Mouse (Mus musculus) hematopoietic stem cell, adult 5-6 weeks (primary cell): ENCODE results near the gene Grn. TPM values are rescaled to one million over a fixed set of nuclear protein-coding genes. Genes with fewer than 3 reads are reported as not detected.
A peak's percentile ranks its signal among the peaks of the same experiment; 100 is the strongest.

Experiments used
- ATAC-seq, 2 experiments: fragments of 125-278 bp in 1 of 2; replicated peaks in 1 of 2; 2 replicates each; pipeline ENCODE4 v1.8.0; 2016 to 2017; ENCODE audit warnings: inconsistent platforms in 2 of 2, mild to moderate bottlenecking in 2 of 2, moderate number of reproducible peaks in 2 of 2, low read depth in 1 of 2, moderate TSS enrichment in 1 of 2; ENCODE audit not compliant: low FRiP score in 2 of 2, poor library complexity in 2 of 2, severe bottlenecking in 2 of 2, insufficient read depth in 1 of 2, low TSS enrichment in 1 of 2
- total RNA-seq: library from RNA; stranded (forward); fragments of 172-1452, 232-1000 nt; gene quantifications from 2 replicates; pipeline ENCODE4 v1.2.3, GENCODE M21; 2017

Grn gene
- total RNA-seq, 1 experiment from 2014 or later: 28.1 TPM

DNA sequence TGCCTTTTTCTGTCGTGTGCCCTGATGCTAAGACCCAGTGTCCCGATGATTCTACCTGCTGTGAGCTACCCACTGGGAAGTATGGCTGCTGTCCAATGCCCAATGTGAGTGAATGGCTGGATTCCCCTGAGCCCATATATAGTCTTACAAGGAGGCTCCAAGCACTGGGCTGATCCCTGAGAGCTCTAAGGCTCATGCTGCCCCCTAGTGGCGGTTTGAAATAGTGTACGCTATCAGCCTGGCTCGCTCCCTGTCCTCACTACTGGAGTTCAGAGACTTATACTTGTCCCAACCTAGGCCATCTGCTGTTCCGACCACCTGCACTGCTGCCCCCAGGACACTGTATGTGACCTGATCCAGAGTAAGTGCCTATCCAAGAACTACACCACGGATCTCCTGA, 4.3 kb downstream of the Grn start:
- 0 out of 4 replicates have a peak, but pooled peaks of 1 of the 2 experiments have one; percentile 29 for ATAC-seq

DNA sequence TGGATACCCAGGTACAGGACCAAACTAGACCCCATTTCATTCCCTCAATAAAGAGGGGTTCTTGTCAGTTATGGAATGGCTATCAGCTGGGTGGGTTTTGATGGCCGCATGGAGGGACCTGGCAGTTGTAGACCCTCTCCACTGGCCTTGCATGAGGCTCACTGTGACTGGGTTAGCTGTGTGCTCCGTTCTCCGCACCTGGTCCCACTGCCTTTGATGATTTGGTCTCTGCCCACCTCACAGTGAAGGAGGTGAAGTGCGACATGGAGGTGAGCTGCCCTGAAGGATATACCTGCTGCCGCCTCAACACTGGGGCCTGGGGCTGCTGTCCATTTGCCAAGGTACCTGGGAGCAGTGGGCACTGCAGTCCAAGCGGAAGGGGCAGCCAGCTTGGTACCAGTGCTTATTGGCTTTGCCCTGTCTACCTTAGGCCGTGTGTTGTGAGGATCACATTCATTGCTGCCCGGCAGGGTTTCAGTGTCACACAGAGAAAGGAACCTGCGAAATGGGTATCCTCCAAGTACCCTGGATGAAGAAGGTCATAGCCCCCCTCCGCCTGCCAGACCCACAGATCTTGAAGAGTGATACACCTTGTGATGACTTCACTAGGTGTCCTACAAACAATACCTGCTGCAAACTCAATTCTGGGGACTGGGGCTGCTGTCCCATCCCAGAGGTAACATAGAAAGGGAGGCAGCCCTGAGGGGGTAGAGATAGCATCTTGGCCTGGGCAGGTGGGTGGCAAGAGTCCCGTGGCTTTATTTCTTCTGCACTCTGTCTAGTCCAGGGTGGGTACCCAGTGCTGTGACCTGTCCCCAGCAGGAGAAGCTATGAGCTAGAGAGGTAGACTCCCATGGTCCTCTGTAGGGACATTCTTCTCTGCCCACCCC, 4.9 kb downstream of the Grn start:
- no peak for ATAC-seq

DNA sequence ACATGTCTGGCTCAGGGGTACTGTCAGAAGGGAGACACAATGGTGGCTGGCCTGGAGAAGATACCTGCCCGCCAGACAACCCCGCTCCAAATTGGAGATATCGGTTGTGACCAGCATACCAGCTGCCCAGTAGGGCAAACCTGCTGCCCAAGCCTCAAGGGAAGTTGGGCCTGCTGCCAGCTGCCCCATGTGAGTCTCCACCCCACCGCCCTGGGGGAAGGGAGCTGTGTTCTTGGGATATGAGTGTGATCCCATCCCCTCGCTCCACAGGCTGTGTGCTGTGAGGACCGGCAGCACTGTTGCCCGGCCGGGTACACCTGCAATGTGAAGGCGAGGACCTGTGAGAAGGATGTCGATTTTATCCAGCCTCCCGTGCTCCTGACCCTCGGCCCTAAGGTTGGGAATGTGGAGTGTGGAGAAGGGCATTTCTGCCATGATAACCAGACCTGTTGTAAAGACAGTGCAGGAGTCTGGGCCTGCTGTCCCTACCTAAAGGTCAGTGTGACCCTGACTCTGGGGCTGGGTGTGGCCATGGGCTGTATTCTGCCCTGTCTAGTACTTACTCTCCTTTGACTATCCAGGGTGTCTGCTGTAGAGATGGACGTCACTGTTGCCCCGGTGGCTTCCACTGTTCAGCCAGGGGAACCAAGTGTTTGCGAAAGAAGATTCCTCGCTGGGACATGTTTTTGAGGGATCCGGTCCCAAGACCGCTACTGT, 5.8 kb downstream of the Grn start:
- no peak for ATAC-seq

DNA sequence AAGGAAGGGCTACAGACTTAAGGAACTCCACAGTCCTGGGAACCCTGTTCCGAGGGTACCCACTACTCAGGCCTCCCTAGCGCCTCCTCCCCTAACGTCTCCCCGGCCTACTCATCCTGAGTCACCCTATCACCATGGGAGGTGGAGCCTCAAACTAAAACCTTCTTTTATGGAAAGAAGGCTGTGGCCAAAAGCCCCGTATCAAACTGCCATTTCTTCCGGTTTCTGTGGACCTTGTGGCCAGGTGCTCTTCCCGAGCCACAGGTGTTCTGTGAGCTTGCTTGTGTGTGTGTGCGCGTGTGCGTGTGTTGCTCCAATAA, 6.3 kb downstream of the Grn start:
- ATAC-seq: no peak

DNA sequence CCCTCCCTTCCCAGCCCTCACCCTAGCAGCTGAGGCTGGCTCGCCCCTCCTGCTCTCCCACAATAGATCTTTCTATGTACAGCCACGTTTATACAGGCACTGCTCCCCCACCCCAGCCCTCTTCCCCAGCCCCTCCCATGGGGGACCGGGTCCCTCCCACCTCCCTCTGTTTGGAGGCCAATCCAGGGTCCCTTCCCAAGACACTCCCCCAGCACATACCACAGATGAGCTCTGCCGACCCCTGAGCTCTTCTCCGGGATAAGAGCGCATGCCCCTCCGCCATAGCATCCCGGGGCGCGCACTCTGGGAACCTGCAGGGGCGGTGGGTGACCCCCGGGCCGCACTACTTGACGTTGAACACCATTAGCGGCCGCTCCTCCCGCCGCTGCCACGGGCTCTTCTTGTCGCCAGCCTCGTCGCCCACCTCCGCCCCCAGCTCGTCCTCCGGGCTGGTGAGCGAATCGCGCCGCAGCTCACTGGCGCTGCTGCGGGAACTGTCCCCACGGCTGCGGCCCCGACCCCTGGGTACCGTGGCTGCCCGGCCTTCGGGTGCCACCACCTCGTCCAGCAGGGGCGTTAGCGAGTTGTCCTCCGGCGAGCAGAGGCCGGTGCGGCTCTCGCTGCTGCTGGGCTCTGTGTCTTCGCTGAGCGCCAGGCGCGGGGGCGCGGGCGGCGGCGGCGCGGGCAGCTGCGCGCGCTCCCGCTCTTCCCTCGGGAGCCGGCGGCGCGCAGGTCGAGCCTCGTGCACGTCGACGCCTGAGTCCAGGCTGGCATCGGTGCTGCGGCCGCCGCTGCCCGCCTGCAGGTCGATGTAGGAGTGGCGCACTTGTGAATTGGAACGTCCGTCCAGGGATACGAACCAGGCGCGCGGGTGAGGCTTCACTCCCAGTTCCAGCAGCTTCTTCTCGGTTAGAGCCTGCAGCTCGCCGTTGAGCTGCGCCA, 7.3 kb downstream of the Grn start:
- no peak for ATAC-seq

DNA sequence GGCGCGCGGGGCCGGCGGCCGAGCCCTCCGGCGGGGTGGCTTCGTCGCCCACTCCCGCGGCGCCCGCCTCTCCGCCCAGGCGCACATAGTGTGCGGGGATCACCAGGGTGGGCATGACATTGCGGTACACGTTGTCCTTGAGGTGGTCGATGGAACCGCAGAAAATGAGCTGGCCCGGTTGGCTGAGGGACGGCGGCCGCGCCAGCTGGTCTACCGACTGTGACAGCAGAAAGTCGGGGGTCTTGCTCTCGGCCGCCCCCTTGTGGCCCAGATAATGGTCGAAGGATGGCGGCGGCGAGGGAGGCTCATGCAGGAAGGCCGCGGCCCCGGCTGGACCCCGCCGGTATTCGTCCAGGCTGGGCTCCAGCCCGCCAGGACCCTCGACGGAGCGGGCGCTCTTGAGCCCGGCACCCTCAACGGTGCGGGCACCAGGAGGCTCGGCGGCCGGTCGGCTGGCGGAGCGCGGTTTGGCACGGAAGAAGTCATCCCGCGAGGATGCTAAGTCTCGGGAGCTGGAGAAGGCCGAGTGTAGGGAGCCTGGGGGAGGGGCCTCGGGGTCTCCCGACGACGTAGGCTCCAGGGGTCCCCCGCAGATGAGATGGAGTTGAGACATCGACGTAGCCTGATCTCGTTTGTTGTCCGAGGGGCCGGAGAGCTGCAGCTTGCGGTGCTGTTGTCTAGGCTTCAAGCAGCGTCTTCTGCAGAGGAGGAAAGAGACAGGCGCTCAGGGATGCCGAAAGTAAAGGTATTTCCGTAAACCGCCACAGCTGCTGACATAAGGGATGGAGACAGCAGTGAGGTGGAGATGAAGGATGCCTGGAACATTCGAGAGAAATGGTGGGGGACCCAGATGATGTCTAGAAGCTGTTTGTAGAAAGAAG, 8.3 kb downstream of the Grn start:
- peak; percentile 24 to 57; a peak in 2 of 4 replicates for ATAC-seq

DNA sequence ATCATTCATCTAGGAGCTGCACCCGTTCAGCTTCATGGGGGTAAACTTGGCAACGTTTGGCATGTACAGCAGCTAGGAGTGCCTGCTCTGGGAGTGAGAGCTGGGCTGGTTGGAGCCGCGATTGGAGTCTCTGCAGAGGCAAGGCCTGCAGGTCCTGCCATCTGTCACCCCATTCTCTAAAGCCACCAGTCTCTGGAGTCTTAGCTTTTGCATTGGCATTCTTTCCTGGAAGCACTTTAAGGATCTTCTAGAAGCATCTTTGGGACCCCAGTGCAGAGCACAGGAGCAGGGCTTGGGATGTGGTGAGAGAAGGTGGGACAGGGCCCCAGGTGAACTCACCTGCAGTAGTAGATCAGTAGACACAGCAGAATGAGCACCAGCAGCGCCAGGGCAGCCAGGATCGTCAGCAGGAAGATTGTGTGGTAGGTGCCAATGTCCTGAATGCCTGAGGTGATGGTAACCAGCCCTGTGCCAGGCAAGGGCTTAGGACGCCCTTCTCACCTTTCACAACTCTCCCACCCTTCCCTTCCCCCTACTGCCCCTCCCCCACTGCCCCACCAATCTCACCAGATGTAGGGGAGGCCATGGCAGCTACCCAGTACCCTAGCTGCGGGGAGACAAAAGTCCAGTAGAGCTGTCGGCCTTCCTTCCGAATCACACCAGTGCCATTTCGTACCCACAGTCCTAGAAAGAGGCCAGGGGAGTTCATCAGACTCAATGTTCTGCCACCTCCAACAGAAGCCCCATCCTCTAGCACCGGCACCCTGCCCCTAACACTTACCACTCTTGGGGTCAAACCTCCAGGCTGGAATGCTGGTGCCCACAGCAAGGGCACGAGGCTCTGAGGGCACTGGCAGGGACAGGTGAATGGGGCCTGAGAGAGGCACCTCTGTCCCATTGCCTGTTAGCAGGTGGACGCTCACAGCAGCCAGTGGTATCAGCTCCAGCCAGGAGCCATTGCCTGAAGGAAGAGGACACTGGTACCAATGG, 9.3 kb downstream of the Grn start:
- no peak for ATAC-seq

DNA sequence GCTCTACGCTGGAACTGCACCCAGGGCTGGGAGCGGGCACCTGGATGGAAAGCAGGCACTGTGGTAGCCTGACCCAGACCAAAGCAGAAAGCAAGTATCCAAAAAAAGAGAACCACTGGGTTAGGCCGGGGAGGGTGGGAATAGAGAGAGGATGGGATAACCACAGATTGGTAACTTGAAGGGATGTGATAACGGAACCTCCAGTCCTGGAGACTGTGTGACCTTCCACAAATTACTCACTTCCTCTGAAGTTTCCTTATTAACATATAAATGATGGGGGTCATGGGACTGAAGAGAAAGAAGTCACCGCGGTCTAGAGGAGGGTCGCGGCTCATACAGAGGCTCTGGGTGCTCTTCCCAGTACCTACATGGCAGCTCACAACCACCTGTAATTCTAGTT, 10.1 kb downstream of the Grn start:
- ATAC-seq: no peak

DNA sequence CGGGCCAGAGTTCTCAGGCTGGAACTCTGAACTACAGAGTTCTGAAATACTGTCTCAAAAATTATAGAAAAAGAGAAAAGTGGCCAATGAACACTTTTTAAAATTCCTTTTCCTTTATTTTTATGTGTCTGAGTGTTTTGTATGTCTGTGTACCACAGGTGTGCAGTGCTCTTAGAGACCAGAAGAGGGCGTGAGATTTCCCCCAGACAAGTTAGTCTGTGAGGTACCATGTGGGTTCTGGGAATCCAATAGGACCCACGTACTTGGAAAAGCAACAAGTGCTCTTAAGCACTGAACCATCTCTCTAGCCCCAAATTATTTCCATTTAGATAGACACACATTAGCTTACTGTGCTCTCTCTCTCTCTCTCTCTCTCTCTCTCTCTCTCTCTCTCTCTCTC, 11.3 kb downstream of the Grn start:
- no peak for ATAC-seq

DNA sequence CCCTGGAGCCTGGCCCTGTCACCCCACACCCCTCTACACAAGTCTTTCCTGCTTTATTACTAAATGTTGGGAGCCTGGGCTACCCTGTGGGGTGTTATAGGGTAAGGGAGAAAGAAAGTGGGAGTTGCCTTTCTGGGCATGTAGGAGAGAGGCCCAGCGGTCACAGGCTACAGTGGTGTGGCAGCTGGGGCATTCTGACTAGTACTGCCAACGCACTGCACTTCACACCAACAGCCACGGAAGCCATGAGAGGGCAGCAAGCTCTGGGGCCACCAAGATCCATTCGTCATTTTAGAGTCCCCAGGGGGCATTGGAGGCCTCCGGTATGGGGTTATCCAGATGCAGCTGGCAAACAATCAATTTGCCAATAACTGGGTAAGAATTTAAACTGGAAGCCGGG, 12.0 kb downstream of the Grn start:
- no peak for ATAC-seq

DNA sequence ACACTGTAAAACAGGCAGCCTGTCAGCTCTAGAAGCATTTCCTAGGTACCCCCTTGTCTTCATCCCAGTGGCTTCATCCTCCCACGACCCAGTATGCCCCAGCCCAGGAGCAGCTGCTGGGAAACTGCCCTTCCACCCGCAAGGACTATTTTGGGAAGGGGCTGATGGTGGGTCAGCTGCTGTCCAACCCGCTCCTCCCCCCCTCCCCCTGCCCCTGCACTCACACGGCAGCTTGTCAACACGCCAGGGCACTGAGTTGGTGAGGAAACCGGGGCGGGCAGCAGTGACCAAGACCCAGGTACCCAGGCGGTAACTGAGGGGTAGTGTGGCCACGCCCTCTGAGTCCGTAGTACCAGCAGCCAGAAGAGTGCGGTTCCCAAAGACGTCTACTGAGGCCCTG, 13.6 kb downstream of the Grn start:
- ATAC-seq: no peak

DNA sequence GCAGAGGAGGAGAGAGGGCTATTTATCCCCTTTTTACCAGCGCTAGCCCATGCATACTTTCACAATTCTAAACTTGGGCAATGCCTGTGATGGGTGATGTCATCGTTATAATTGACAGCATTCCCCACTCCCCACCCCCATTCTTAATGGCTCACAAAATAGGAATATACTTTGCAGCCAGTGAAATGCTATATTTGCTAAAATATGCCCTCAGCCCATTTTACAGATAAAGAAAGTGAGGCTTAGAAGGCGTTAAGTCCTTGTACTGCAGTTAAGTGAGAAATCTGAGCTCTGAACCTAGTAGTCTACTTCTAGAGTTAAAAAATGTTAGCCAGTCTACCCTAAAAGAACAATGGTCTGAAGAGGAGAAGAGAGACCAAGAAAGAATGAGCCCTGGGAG, 14.2 kb downstream of the Grn start:
- ATAC-seq: no peak

DNA sequence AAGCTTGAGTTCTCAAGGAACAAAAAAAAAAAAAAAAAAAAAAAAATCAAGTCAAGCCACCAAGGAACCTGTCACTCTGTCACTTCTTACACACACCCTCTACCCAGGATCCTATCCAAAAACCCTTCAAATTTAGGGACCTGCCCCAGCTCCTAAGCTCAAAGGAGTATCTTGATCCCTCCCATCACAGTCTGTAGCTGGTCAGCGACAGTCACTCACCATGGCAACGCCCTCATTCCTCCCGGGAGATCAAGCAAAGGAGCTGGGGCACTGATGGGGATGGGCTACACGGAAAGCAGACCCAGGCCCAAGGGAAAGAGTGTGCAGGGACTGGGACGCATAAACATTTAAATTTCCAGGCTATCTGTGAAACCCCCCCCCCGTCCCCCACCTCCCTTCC, 14.7 kb downstream of the Grn start:
- ATAC-seq: no peak

DNA sequence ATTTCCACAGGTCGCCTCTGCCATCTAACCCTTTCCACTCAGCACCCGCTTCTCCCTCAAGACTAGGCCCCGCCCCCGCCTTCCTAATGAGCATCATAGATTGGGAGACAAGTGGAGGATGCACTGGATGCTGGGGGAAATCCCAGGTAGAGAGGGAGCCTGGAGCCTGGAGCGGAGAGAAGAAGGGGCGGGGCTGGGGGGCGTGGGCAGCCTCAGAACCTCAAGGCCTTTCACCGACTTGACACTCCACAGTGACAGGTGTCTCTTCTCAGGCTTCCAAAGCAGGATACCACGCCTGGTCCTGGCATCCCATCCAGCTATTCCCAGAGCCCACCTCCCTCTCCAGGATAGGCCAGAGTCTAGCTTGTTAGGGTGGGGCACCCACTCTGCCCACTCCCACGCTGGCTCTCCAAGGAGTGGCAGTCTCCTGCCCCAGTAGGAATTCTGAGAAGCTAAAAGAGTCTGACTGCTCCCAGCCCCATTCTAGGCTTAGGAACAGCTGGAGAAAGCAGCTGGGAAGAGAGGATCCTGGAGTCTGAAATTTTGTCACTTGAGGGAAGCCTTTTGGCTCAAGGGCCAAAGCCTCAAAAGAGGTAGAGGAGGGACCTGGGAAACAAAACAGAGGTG, 15.3 kb downstream of the Grn start:
- ATAC-seq: no peak

DNA sequence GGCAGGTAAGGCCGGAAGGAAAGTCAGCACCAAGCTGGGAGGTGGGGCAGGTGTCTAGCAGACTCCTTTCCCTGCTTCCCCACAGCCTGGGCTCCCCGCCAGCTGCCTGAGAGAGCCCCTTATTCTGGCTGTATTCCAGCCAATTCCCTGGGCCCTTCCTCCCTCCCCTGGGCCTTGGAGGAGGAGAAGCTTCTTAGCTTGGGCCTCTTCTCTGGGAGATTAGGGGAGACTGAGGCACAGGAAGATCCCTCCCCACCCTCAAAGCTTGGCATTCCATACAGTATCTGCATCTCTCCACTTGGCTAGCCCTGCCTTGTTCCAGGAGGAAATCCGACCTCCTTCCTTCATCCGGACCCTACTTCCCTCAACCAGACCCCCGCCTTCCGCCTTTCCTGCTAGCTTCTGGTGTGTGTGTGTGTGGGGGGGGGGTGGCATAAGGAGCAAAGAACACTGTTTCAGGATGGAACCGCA, 15.8 kb downstream of the Grn start:
- ATAC-seq: no peak
